Mouse (Mus musculus) forelimb bud, embryonic 11.5 days (tissue): ENCODE measurements around the gene Grin3b.

Experiments
- DNase-seq: peaks from one replicate; pipeline ENCODE4 v3.0.0-alpha.2; 2012; ENCODE audit warnings: low read depth, low spot score

Grin3b gene

DNA sequence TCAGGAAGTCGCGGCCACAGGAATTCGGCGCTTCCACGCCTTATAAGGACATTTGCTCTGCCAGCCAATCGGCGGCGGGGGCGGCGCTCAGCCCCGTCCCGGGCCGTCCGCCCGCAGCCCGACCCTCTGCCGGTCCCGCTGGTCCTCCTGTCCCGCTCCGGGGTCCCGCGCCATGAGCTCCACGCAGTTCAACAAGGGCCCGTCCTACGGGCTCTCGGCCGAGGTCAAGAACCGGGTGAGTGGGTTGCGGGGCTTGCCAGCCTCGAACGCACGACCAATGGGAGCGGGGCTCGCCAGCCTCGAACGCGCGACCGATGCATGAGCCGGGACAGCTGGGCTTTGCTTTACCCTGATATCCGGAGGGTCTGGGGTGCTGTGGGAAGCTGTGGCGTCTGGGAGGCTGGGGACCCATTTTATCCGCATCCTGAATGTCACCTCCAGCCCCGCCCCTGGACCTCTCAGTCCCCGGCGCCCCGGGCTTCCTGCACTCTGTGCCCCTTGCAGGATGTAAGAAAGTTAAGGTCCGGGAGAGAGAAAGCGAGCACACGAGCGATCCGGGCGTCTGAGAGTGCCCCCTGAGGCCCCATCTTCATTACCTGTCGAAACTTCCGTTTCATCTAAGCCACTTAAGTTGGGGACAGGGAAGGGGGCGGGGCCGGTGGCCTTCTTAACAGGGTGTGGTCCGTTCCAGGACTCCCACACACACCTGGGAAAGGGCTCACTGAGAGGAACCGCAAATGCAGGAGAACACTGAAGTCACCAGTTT, 18.2 kb downstream of the Grin3b start, which contains the start of gene Cnn2:
TSS of gene Cnn2 (plus strand) at position 79 of the 766 bp plus-strand sequence.
- DNase-seq = peak; percentile 43

DNA sequence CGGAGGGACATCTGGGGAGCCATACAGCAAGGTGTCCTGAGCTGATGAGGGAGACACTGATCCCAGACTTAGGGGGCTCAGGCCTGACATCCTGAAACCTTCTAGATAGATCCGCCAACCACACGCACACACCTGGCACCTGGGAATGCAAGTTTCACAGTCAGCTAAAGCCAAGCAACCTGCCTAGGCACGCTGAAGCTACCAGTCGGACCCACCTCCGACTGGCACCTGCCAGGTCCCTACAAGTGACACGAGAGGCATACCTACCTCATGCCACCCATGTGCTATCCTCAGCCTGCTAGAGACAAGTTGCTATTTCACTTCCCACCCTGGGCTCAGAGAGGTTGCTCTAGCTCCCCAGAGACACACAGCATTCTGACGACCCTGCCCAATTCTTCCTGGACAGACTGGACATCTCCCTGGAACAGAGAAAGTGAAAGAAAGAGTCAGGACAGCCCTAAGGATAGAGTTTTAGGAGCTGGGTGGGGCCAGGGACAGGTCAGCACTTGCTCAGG, 18.8 kb downstream of the Grin3b start:
- no peak for DNase-seq

DNA sequence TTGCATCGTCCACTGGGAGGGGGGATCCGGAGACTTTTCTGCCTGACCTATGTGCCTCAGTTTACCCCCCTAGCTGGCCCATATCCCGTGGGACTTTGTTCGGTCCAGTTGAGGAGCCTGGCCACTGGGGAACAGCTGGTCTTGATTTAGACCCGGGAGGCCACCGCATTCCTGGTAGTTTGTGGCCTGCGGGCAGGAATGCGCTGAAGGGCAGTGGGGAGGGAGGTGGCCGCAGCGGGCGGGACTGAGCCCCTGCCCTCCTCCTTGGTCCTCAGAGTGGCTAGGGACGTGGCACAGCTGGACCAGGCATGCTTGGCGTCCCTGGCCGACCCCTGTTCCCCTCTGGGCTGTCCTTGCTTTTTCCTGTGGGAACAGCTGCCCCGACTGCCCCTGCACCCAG, 19.4 kb downstream of the Grin3b start:
- DNase-seq = peak; percentile 80

DNA sequence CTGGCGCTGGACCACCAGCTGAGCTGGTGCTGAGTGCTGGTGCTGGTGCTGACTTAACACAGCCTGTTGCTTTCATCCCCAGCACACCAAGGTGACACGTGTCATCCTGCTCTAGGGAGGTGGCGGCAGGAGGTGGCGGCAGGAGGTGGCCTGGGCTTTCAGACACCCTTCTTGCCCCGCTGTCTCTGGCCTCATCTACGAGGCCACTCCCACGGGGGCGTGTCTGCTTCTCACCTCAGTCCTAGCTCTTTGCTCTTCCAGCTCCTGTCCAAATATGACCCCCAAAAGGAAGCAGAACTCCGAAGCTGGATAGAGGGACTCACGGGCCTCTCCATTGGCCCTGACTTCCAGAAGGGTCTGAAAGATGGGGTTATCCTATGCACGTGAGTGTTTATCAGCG, 20.6 kb downstream of the Grin3b start:
- DNase-seq = no peak

DNA sequence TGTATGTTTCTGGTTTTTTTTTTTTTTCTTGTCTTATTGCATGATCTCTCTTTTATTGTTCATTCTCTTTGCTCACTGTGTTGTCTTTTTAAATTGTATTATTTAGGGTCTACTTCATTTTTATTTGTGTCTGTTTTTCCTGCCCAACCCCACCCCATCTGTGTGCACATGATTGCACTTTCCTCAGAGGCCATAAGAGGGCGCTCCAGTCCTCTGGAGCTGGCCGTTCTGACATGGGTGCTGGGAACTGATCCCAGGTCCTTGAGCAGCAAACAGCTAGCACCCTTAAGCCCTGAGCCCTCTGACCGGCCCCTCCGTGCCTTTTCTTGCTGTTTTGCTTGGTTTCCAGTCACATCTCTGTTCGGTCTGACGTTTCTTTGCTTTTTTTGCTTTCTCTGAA, 21.0 kb downstream of the Grin3b start:
- no peak for DNase-seq

DNA sequence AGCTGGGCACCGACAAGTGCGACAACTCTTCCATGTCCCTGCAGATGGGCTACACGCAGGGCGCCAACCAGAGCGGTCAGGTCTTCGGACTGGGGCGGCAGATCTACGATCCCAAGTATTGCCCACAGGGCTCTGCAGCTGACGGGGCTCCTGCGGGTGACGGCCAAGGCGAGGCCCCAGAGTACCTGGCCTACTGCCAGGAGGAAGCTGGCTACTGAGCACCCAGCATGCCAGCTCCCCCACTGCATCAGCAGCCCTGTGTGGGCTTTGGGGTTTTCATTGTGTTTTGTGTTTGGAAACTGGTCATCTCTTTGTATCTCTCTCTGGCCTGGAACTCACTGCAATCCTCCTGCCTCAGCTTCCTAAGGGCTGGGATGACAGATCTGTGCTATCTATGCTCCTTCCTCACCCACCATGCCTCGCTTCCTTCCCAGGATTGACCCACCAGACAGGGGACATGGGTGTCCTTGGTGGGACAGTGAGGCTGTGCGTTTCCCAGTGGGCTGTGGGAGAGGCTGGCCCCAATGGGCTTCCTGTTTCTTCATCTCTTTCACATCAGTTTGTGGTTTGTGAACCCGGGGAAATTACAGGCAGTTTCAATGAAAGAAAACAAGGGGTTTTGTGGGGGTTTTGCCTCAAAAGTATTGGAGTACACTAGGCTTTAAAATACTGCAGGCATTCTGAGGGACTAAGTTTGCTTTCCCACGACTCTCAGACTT, 24.0 kb downstream of the Grin3b start:
- DNase-seq = no peak

DNA sequence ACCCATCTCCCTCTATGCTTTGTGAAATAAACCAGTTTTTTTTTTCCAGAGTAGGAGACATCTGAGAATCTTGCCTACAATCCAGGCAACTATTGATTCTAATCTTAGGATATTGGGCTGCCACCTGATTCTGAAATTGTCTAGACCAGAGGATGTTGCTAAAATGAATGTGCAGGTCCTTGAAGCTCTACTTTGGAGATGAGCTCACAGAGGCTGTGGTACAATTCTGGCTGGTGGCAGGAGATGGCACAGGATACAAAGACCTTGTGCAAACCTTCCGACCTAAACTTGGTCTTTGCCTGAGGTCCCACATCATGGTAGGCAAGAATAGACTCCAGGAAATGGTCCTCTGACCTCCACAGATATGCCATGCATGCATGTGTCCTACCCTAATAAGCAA, 25.1 kb downstream of the Grin3b start:
- DNase-seq = no peak

DNA sequence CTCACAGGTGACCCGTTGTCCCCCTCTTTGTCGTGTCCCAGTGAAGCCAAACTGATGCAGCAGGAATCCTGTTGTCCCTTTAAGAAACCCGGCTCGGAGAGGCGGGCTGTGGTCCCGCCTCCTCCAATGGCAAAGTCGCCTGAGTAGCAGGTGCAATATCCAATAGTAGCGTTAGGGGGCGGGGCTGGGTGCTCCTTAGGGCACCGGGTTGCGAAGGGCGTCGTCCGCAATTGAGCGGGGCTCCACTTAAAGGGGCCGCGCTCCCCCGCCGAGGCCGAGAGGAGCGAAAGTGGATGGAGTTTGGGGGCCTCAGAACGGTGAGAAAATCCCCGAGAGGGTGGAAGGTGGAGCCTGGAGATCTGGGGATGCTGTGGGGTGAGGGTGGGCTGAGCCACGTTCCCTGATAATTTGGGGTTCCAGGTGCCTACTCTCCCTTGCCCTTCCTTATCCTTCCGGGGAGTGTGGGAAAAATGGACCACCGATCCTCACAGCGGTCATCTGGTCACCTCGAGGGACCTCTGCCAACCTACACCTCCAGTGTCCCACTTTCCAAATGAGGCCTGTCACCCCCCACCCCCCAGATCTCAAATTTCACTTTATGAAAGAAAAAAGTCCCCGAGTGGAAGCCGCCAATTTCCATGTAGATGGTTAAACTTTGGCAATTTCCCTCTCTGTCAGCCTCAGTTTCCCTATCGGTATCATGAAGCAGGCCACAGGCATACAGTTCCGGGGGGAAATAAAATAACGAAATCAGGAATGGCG, 25.9 kb downstream of the Grin3b start, which contains the start of gene Abca7:
TSS of gene Abca7 (plus strand) at position 223 of the 762 bp plus-strand sequence.
- DNase-seq = peak; percentile 95

DNA sequence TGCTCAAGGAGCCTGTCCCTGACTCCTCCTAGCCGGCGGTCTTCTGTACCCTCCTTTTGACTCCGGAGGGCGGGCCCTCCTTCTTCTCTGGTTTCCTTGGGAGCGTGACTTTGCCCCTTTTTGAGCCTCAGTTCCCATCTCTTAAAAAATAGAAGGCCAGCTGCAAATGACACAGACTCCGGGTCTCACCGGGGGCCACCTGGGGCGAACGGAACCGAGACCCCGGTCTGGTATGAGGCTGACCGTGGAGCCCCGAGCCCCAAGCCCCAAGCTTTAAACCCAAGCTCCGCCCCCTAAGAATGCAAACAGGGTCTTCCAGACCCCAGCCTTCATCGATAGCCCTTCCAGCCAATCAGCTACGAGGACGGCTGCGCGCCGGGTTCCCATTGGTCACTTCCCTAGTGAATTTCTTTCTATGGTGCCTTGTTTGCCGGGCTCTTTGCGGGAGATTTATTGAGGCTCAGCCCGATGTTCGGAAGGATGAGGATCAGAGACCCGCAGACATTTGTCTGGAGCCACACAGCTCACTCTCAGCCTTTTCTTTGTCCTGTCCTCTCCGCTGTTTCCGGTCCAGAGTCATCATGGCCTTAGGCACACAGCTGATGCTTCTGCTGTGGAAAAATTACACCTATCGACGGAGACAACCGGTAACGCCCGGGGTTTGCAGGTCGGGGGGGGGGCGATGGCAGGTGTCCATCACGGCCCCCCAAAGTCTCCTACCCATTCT, 26.7 kb downstream of the Grin3b start:
- DNase-seq = peak; percentile 93

DNA sequence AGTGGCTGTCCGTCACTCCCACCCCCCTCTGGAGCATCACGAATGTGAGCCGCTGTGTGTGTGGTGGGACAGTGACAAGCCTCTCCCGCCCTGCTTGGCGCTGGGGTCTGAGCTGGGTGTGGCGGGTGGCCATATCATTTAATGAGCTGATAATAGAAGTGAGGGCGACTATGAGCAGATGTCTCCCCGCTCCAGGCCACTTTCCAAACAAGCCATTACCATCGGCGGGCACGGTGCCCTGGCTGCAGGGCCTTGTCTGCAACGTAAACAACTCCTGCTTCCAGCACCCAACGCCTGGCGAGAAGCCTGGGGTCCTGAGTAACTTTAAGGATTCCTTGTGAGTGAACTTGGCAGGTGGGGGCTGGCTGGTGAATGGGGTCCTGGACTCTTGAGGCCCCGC, 27.3 kb downstream of the Grin3b start:
- no peak for DNase-seq

DNA sequence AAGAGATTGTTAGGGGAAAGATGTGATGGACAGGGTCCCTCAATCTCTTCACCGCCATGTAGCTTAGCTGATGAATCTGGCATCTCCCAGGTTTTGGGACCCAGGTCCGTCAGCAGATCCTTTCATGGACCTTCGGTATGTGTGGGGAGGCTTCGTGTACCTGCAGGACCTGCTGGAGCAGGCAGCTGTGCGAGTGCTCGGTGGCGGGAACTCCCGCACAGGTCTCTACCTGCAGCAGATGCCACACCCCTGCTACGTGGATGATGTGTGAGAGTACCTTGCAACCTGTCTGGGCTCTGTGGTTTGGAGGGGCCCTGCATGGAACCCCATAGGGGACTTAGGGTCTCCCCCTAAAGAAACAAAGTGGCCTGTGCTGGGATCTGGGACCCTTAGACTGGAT, 31.4 kb downstream of the Grin3b start:
- no peak for DNase-seq

DNA sequence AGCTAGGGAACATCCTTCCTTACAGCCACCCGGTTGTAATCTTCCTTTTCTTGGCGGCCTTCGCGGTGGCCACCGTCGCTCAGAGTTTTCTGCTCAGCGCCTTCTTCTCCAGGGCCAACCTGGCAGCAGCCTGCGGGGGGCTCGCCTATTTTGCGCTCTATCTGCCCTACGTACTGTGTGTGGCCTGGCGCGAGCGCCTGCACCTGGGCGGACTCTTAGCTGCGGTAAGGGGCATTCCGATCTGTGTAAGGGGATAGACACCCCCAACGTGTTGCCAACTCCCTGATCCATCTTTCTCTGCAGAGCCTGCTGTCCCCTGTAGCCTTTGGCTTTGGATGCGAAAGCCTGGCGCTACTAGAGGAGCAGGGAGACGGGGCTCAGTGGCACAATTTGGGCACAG, 32.3 kb downstream of the Grin3b start:
- DNase-seq = no peak

DNA sequence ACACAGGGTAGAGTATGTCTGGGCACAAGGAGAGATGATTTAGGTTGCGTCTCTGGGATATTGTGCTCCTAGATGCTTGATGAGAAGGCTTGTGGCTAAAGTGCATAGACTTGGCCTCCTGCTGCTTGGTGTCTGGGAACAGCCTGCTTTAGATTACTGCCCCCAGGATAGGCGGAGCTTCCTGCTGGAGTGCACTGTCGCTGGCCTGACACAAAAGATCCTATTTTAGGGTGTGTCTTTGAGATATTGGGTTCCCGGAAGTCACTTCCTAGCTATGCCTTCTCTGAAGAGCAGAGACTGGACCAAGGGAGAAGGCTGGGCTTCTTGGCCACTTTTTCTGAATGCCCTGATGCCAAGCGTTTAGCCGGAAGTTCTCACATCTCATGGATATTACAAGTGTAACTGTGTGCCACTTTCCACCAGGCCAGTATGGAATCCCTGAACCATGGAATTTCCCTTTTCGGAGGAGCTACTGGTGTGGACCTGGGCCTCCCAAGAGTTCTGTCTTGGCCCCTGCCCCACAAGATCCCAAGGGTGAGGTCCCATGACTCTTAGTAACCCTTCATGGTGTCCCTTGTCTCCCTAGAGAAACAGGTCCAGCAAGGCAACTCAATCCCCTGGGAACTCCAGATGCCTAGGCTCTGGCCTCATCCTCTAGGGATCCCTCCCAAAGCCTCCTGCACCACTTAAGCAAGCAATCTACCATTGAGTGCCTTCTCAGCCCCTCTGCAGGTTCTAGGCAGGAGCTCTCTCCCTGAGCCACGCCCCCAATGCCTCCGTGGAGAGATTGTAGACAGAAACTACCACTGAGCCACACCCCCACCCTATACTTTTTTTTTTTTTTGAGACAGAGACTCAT, 33.1 kb downstream of the Grin3b start:
- no peak for DNase-seq

DNA sequence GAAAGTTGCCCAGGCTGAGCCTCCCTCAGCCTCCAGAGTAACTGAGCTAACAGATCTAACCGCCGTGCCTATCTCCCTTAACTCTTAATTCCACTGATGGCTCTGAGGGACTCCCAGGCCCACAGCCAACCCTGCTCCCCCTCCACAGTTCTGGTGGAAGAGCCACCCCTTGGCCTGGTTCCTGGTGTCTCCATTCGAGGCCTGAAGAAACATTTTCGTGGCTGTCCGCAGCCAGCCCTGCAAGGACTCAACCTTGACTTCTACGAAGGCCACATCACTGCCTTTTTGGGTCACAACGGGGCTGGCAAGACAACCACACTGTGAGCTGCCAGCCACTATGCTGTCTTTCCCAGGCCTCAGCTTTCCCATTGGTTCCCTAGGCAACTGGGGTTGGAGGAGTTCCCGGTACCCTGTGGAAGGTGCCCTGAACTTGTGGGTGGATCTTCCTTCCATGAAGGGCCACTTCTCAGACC, 33.8 kb downstream of the Grin3b start:
- no peak for DNase-seq

DNA sequence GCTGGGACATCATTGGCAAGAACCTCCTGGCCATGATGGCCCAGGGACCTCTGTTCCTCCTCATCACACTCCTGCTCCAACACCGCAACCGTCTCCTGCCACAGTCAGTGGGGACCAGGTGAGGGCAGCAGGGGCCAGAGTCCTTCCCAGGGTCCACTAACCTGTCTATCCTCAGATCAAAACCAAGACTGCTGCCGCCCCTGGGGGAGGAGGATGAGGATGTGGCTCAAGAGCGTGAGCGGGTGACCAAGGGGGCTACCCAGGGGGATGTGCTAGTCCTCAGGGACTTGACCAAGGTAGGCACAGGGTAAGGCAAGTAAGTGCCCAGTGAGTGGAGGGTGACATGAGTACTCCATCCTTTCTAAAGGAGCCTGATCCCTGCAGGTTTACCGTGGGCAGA, 41.2 kb downstream of the Grin3b start:
- DNase-seq = no peak

DNA sequence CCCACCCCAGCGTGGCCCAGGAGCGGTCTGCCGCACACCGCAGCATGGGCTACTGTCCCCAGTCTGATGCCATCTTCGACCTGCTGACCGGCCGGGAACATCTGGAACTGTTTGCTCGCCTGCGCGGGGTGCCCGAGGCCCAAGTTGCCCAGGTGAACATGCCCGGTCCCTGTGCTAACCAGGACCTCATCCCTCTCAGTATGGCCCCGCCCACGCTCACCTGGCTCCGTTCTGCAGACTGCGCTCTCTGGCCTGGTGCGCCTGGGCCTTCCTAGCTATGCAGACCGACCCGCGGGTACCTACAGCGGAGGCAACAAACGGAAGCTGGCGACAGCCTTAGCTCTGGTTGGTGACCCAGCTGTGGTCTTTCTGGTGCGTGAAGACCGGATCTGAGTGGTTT, 43.1 kb downstream of the Grin3b start:
- no peak for DNase-seq

DNA sequence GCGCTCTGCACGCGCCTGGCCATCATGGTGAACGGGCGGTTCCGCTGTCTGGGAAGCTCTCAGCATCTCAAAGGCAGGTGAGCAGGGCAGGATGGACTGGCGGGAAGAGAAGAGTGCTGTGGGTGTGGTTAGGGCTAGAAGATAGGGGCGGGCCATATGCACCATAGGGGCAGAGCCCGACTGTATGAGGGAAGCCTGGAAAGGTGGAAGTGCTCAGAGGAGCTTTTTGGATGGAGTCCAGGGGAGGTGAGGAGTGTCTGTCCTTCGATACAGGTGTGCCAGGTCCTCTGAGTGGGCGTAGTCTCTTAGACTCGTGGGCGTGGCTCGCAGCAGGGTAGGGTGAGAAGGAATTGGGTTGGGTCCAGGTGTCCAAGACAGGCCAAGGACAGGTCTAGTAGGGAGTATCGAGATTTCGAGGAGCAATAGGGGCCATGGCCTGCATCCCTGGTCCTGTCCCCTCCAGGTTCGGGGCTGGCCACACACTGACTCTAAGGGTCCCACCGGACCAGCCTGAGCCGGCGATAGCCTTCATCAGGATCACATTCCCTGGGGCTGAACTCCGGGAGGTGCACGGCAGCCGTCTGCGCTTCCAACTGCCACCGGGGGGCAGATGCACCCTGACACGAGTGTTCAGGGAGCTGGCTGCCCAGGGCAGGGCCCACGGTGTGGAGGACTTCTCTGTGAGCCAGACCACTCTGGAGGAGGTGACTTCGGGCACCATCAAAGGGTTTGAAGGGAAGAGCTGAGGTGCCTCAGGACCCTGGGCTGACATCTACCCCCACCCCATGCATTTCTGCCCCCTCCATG, 44.2 kb downstream of the Grin3b start:
- DNase-seq = no peak

DNA sequence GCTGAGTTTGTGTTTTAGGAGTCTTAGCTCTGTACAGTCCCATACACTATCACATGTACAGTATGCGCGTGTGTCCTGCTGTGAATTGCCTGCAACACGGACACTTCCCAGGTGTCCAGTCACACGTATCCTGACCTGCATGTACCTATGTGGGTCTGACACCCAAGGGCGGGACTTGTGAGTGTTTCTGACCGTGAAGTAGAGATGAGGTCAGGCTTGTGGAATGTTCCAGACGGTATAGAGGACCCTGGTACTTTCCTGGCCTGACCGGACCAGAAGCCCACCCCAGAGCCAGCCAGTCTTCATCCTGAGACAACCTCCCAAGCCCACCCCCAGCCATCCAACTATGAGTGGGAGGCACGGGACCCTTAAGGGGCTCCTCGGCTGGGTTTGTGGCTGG, 45.1 kb downstream of the Grin3b start:
- no peak for DNase-seq

DNA sequence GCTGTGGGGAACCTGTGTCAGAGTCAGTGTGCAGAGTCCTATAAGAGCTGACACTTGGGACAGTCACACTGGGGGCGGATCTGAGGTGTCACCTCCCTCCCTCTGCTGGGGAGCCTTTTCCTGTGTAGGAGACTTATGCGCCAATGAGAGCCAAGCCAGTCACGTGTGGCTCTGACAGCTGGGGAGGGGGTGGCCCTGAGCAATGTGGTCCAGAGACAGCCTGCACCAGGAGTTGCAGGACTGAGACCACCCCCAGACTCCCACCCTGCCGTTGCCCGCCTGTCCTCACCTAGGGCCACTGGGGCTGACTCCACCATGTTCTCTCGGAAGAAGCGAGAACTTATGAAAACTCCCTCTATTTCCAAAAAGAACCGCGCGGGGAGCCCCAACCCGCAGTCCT, 46.0 kb downstream of the Grin3b start, which contains the start of gene Arhgap45:
TSS of gene Arhgap45 (plus strand) at position 143 of the 400 bp plus-strand sequence.
- DNase-seq = no peak
